Mouse (Mus musculus) neutrophil, adult 5-6 weeks (primary cell): Measurements from ENCODE around the gene Pipox. TPM values are rescaled to one million over a fixed set of nuclear protein-coding genes. Genes with fewer than 3 reads are reported as not detected.

Experiments used
- ATAC-seq: fragments of 151-379, 151-347 bp; 2 replicates; pipeline ENCODE4 v1.8.0; 2017; ENCODE audit warnings: mild to moderate bottlenecking, moderate TSS enrichment; ENCODE audit not compliant: insufficient number of reproducible peaks, poor library complexity, low FRiP score, severe bottlenecking; ENCODE audit errors: extremely low read depth
- total RNA-seq: library from RNA; stranded (forward); fragments of 200-1000 nt; gene quantifications from 2 replicates; pipeline ENCODE4 v1.2.3, GENCODE M21; 2017

The Pipox gene
- total RNA-seq, 1 experiment from 2014 or later: not detected

- no peak for ATAC-seq
These were observed 19.6 kb upstream of the Pipox start for GRCm38 (mm10) chr11:77913505-77913904.

GRCm38 (mm10) chr11:77909776-77910175 is 15.9 kb upstream of the Pipox start:
- no peak for ATAC-seq

DNA sequence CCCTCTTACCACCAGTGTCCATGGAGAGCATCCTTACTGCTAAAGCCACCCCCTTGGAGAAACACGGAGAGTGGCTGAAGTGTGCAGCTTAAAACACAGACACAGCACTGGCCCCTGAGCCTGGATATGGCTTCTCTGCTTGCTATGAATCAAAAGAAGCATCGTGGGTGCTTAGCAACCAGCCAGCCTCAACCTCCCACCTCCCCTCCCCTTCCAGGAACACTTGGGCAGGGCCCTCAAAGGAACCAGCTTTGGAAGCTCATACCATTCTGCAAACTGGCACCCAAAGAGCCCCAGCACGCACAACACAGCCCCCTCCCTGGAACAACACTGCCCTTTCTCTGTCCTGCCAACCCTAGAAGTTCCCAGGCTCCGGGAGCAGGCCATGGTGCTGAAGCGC is 15.5 kb upstream of the Pipox start:
- ATAC-seq: no peak

GRCm38 (mm10) chr11:77908468-77908867 is 14.6 kb upstream of the Pipox start:
- ATAC-seq: no peak

GRCm38 (mm10) chr11:77906747-77907174 is 12.9 kb upstream of the Pipox start:
- no peak for ATAC-seq

DNA sequence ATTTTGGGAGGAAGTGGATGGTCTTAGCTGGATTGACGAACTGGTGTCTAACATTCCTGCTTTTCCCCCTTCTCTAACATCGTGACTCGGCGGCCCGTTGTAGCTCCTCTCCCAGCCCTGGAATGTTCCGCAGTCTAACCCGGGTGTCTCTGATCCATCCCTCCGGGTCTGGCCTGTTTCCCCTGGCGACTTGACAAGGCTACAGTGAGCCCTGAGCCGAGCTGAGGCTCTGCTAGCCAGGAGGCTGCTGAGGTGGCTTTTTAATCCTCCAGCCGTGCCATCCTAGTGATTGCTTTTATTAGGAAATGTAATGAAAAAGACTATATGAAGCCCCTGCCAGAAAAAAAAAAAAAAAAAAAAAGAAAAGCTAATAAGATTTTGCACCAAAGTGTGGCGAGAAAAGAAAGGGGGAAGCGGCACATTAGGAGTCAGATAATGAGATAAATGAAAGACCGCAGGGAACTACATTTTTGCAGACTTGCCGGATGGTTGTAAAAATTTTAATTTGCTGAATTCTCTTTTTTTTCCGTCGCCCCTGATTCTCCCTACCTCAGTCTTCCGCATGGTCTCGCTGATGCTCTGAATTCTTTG is 12.3 kb upstream of the Pipox start:
- ATAC-seq: no peak

GRCm38 (mm10) chr11:77904707-77905106 is 10.8 kb upstream of the Pipox start:
- ATAC-seq: no peak

DNA sequence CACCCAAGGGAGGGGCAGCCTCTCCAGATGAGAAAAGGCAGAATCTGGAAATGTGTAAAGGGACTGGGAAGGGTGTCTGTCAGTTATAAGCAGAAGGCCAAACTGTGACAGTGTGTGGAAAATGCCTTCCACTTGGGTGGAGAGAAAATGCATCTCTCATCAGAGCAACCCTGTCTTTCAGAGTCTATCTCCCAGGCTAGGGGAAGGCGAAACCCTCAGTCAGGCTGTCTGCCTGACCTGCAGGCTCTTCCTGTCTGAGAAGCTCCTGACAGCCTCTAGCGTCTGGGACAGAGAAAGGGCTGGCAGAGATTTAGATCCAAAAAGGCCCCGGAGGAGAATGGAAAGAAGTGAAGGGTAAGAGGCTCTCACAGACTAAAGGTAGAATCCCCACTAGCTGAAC is 9.9 kb upstream of the Pipox start:
- ATAC-seq: no peak

GRCm38 (mm10) chr11:77901775-77902355 is 8.0 kb upstream of the Pipox start:
- no peak for ATAC-seq

DNA sequence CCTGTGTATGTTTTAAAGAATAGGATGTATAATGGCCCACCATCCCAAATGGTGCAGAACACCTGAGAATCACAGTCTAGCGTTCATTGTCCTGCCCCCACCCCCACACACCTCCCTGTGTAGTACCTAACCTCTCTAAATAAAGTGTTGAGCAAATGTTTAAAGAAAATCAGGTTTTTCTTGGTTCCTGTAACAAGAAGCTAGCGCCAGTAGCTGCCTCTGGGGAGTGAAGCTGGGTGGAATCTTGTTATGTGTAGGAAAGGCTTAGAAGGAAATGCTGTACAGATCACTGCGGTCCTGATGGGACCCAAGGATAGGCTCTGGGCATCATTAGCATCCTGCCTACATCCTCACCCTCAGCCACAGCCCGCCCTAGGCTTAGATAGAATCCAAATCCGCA is 7.5 kb upstream of the Pipox start:
- ATAC-seq: no peak

GRCm38 (mm10) chr11:77900696-77901095 is 6.8 kb upstream of the Pipox start:
- ATAC-seq: no peak

DNA sequence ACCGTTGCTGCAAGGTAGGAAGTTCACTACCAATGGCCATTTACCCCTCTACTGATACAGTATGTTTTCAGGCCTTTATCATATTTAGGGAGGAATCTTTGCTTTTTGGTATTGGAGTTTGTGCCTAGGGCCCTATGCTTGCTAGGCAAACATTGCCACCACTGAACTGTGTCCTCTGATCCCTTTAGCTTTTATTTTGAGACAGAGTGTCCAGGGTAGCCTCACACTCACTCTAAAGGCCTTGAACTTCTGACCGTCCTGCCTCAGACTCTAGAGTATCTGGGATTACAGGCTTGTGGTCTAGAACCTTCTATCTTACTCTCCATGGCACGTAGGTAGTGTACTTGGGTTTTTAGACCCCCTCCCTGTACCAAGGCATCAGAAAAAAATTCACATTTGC is 6.3 kb upstream of the Pipox start:
- no peak for ATAC-seq

DNA sequence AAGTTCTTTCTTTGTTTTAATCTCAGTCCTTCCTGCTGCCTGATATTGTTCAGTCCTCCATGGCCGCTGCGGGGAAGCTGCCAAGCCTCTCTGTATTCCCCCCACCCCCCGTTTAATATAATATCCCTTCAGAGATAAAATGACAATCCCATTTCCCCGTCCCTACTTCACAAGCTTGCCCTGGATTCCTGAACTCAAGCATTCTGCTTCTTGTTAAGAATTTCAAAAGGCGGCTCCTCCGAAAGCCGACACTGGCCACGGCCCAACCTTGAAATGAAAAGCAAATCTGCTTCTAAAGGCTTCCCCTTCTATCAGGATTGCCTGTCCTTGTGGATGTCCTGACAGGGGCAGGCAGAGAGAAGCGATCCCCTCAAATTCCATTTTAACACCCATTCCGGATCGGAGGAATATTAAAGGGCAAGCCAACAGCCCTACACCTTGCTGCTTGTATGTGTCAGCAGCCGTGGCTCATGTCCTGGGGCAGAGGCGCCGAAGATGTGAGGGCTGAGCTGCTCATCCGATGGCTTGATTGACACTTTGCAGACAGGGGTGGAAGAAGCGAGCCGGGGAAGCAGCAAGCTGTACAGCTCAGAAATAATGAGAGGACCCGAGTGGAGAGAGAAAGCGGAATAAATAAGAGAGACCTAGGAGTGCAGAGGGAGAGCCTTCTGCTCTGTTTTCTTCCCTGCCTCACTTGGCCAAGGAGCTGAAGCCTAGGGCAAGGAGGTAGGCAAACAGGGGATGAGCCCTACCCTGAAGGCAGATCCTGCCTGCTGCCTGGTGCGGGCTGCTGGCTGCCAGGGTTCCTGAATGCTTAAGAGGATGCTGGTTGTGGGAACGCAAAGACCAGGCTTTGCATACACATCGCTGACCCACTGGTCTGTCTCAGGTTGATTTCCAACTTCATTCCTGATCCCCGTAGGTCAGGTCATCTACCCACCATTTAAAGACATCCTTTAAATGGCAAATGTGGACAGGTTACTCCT is 3.2 kb upstream of the Pipox start:
- ATAC-seq: no peak

GRCm38 (mm10) chr11:77896480-77896819 is 2.6 kb upstream of the Pipox start:
- ATAC-seq: no peak

- no peak for ATAC-seq
These were observed 2.1 kb upstream of the Pipox start for GRCm38 (mm10) chr11:77896011-77896410.

DNA sequence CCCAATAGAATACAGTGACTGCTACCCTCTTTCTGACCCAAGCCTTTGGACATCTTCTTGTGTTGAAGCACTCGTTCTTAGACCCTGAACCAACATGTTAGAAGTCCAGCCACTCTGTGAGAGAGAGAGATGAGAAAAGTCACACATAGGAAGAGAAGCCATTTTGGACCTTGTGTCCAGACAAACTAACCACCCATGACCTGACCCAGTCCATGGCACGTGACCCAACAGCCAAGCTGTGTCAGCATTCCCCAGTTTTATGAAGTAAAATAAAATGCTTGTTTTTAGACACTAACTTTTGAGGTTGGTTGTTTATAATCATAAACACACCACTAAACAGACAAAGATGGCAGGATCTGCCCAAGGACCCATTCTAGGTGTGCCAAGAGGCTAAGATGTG is 1.1 kb upstream of the Pipox start:
- ATAC-seq: no peak

- ATAC-seq: no peak
These were observed 613 bp downstream of the Pipox start for GRCm38 (mm10) chr11:77893283-77893682.

DNA sequence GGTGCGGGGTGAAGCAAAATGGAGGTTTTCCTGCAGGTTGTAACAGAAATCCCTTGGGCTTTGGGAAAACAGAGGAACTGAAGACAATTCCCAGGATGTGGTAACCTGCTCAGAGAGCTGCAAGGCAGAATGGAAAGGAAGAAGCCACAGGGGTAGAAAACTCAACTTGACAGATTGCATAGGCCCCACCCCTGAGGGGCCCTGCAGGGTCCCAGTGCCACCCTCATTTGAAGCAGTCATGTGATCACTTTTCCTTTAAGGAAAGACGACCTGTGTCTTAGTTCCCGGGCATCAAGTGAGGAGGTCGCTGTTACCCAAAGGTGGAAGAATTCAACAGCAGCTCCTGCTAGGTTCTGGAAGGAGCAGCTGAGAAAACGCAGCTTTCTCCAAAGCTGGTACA is 1.0 kb downstream of the Pipox start:
- ATAC-seq: no peak

DNA sequence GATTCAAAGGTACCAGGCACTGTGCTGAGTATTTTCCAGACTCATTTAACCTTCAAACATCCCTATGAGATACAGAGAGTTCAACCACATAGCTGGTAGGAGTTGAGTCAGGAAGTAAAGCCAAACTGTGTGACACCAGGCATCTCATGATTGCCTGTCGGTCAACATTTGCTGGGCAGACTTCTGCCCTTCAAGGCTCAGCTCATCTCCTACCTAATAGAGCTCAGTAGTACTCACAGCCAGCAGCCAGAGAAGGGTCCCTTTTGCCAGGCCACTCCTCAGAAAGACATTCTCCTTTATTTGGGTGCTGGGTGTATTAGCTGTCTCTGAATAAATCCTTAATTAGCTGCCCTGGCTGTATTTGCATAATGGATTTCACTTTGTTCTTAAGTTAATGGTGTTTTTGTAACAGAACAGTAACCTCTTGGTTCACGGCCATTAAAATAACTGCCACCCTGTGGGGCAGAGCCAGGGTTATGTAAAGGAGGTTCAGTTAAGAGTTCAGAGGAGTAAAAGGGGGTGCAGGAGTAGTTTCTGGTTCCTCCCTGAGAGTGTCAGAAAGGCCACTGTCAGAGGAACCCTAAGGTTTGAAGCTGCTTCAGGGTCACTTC is 3.1 kb downstream of the Pipox start:
- no peak for ATAC-seq

- ATAC-seq: no peak
These were observed 4.4 kb downstream of the Pipox start for GRCm38 (mm10) chr11:77889484-77889883.
